Mouse (Mus musculus) neural tube, embryonic 14.5 days (tissue): Measurements from ENCODE around the gene Upk2. TPM values are rescaled to one million over a fixed set of nuclear protein-coding genes. Genes with fewer than 3 reads are reported as not detected.

Experiments used
- ATAC-seq: fragments of 200-750 bp; cut with Nextera tagmentation; 2 replicates; pipeline ENCODE4 v1.8.0; 2017; ENCODE audit warnings: low read depth, mild to moderate bottlenecking, moderate TSS enrichment, moderate library complexity
- H3K27ac ChIP-seq: fragments of 300-500 bp; sonication (generic); 2 replicates; pipeline ENCODE4 v1.5.1; 2014; ENCODE audit warnings: low read depth, mild to moderate bottlenecking, control low read depth, low read length, moderate library complexity, mixed read lengths
- H3K27me3 ChIP-seq: fragments of 300-500 bp; sonication (generic); 2 replicates; pipeline ENCODE4 v1.6.1; 2014; ENCODE audit warnings: low read length; ENCODE audit not compliant: control insufficient read depth, insufficient read depth
- H3K36me3 ChIP-seq: fragments of 300-500 bp; sonication (generic); 2 replicates; pipeline ENCODE4 v1.6.1; 2014; ENCODE audit warnings: low read length, mixed read lengths; ENCODE audit not compliant: control insufficient read depth, insufficient read depth
- H3K4me1 ChIP-seq: fragments of 300-500 bp; sonication (generic); 2 replicates; pipeline ENCODE4 v1.6.1; 2014; ENCODE audit warnings: low read length; ENCODE audit not compliant: control insufficient read depth, insufficient read depth
- H3K4me2 ChIP-seq: fragments of 300-500 bp; sonication (generic); 2 replicates; pipeline ENCODE4 v1.6.1; 2014; ENCODE audit warnings: mild to moderate bottlenecking, low read depth, low read length, control low read depth
- H3K4me3 ChIP-seq: fragments of 300-500 bp; sonication (generic); 2 replicates; pipeline ENCODE4 v1.5.1; 2014; ENCODE audit warnings: low read depth, low read length, control low read depth, mixed read lengths
- H3K9ac ChIP-seq: fragments of 300-500 bp; sonication (generic); replicated peaks from 2 replicates; pipeline ENCODE4 v1.6.1; 2014; ENCODE audit warnings: low read depth, mild to moderate bottlenecking, control low read depth, low read length, mixed read lengths
- H3K9me3 ChIP-seq: fragments of 300-500 bp; sonication (generic); 2 replicates; pipeline ENCODE4 v1.6.1; 2016; ENCODE audit warnings: low read length; ENCODE audit not compliant: control insufficient read depth
- WGBS: fragments of 180-500 bp; shearing (Covaris S2); extraction: QIAGEN DNeasy Blood & Tissue Kit; methylation state at CpG from one replicate; pipeline ENCODE4 v1.1.7; 2014; 5-methylcytosine and 5-hydroxymethylcytosine counted together
- polyA plus RNA-seq: library from polyadenylated mRNA; unstranded; fragments of >200 nt; fragmentation: Nextera tagmentation; extraction: Ambion mirVana; gene quantifications from 2 replicates; pipeline ENCODE4 v1.2.1, GENCODE M21; 2014

The Upk2 gene
- not detected in 2 replicates for polyA plus RNA-seq

GRCm38 (mm10) chr9:44454891-44455220, at the start of gene Upk2:
Gene Upk2, minus strand, starts transcription at chr9:44454976.
- Histone ChIP-seq H3K9me3 (no peaks in the 10 kb centered on the region), H3K27ac (no peak within 1 kb of the TSS; the same call in 1 of the 2 replicates), H3K4me2 (no peak within 1 kb of the TSS), H3K27me3 (no peaks in the 10 kb centered on the region; the same call in 1 of the 2 replicates), H3K4me1 (peaks cover 18% of the 10 kb centered on the region), H3K9ac (no peak within 1 kb of the TSS), H3K36me3 (no peaks in the 10 kb centered on the region), H3K4me3 (no peak within 1 kb of the TSS)
- no peak for ATAC-seq
- WGBS: 23% methylated on average over 4 of the region's 4 CpGs

GRCm38 (mm10) chr9:44502006-44502405, 47.2 kb upstream of the Upk2 start:
- 0% methylated on average over 4 of the region's 4 CpGs for WGBS
- Histone ChIP-seq H3K27me3 (no peaks in the 10 kb centered on the region), H3K9ac (no peak overlapping the region), H3K4me1 (peaks cover 48% of the 10 kb centered on the region), H3K36me3 (peaks cover 19% of the 10 kb centered on the region), H3K27ac (no peak overlapping the region), H3K4me3 (no peak overlapping the region), H3K4me2 (no peak overlapping the region), H3K9me3 (no peaks in the 10 kb centered on the region)
- ATAC-seq: no peak

GRCm38 (mm10) chr9:44501206-44501879, 46.6 kb upstream of the Upk2 start:
- Histone ChIP-seq H3K4me3 (no peak overlapping the region), H3K27ac (no peak overlapping the region), H3K4me1 (peaks cover 53% of the 10 kb centered on the region), H3K27me3 (no peaks in the 10 kb centered on the region), H3K4me2 (no peak overlapping the region), H3K9ac (no peak overlapping the region), H3K9me3 (no peaks in the 10 kb centered on the region), H3K36me3 (peaks cover 13% of the 10 kb centered on the region)
- 55% methylated on average over 10 of the region's 10 CpGs for WGBS
- ATAC-seq: no peak

- WGBS: 56% methylated on average over 8 of the region's 8 CpGs
- H3K4me1 ChIP-seq: peaks cover 53% of the 10 kb centered on the region
- H3K36me3 ChIP-seq: peaks cover 8% of the 10 kb centered on the region; the same call in 1 of the 2 replicates
- H3K27me3 ChIP-seq: no peaks in the 10 kb centered on the region
- ATAC-seq: no peak
- peak overlapping the region; percentile 41; the same call in 1 of the 2 replicates for H3K9ac ChIP-seq
- H3K4me2 ChIP-seq: peak overlapping the region; percentile 80; the same call in 1 of the 2 replicates
- H3K4me3 ChIP-seq: no peak overlapping the region
- H3K27ac ChIP-seq: peak overlapping the region; percentile 77
- H3K9me3 ChIP-seq: no peaks in the 10 kb centered on the region
These were observed 45.9 kb upstream of the Upk2 start for GRCm38 (mm10) chr9:44500638-44501175.

- H3K4me1 ChIP-seq: peaks cover 57% of the 10 kb centered on the region
- H3K36me3 ChIP-seq: peaks cover 4% of the 10 kb centered on the region; the same call in 1 of the 2 replicates
- H3K4me2 ChIP-seq: peak overlapping the region; percentile 80
- H3K27ac ChIP-seq: peak overlapping the region; percentile 77
- H3K27me3 ChIP-seq: no peaks in the 10 kb centered on the region
- ATAC-seq: no peak; the same call in none of the 2 replicates
- no peaks in the 10 kb centered on the region for H3K9me3 ChIP-seq
- WGBS: 26% methylated on average over 5 of the region's 5 CpGs
- H3K4me3 ChIP-seq: no peak overlapping the region
- peak overlapping the region; percentile 41; the same call in 1 of the 2 replicates for H3K9ac ChIP-seq
These were observed 45.4 kb upstream of the Upk2 start for GRCm38 (mm10) chr9:44500163-44500533.

GRCm38 (mm10) chr9:44499356-44500162, 44.8 kb upstream of the Upk2 start:
- Histone ChIP-seq H3K27ac (peak overlapping the region; percentile 77), H3K9ac (peak overlapping the region; percentile 56), H3K4me2 (peak overlapping the region; percentile 80), H3K4me3 (peak overlapping the region; percentile 35), H3K36me3 (no peaks in the 10 kb centered on the region), H3K9me3 (no peaks in the 10 kb centered on the region), H3K27me3 (no peaks in the 10 kb centered on the region), H3K4me1 (peaks cover 62% of the 10 kb centered on the region)
- WGBS: 6% methylated on average over 19 of the region's 20 CpGs
- ATAC-seq: peak; percentile 43

- Histone ChIP-seq H3K9me3 (no peaks in the 10 kb centered on the region), H3K27me3 (no peaks in the 10 kb centered on the region), H3K4me1 (peaks cover 71% of the 10 kb centered on the region), H3K27ac (peak overlapping the region; percentile 77), H3K36me3 (no peaks in the 10 kb centered on the region), H3K4me2 (peak overlapping the region; percentile 80), H3K4me3 (peak overlapping the region; percentile 35), H3K9ac (peak overlapping the region; percentile 56)
- WGBS: under 1% methylated on average over 57 of the region's 59 CpGs
- ATAC-seq: peak; percentile 67
These were observed 43.9 kb upstream of the Upk2 start for GRCm38 (mm10) chr9:44498421-44499355.

- Histone ChIP-seq H3K36me3 (no peaks in the 10 kb centered on the region), H3K9ac (peak overlapping the region; percentile 56), H3K27ac (peak overlapping the region; percentile 77), H3K4me3 (peak overlapping the region; percentile 35), H3K4me2 (peak overlapping the region; percentile 80), H3K9me3 (no peaks in the 10 kb centered on the region), H3K4me1 (peaks cover 76% of the 10 kb centered on the region), H3K27me3 (no peaks in the 10 kb centered on the region)
- no peak for ATAC-seq
- 2% methylated on average over 10 of the region's 11 CpGs for WGBS
These were observed 43.0 kb upstream of the Upk2 start for GRCm38 (mm10) chr9:44497624-44498377.
